Mouse (Mus musculus) kidney, postnatal 25 days (tissue): ENCODE data around the gene Vsig2.

Source experiments
- DNase-seq, 2 experiments: peaks; one replicate each; pipeline ENCODE4 v3.0.0; 2021; ENCODE audit warnings: mixed read lengths in 2 of 2

The Vsig2 gene

GRCm38 (mm10) chr9:37539170-37540025 lies at the start of gene Vsig2:
Vsig2 (plus strand) TSS chr9:37539255.
- no peak for DNase-seq

GRCm38 (mm10) chr9:37489446-37490120 lies 49.5 kb upstream of the Vsig2 start:
- DNase-seq = peak; percentile 42 to 60

- DNase-seq = no peak
Measured at GRCm38 (mm10) chr9:37495761-37496160, 43.3 kb upstream of the Vsig2 start.

- DNase-seq = no peak
Measured at GRCm38 (mm10) chr9:37496325-37496724, 42.7 kb upstream of the Vsig2 start.

GRCm38 (mm10) chr9:37500201-37500600 lies 38.9 kb upstream of the Vsig2 start:
- no peak for DNase-seq

- no peak for DNase-seq
Measured at GRCm38 (mm10) chr9:37501170-37501569, 37.9 kb upstream of the Vsig2 start.

- no peak for DNase-seq
Measured at GRCm38 (mm10) chr9:37504348-37504747, 34.7 kb upstream of the Vsig2 start.

GRCm38 (mm10) chr9:37506023-37506422 lies 33.0 kb upstream of the Vsig2 start:
- DNase-seq = no peak

- DNase-seq = peak in 1 of 2 experiments; percentile 23
Measured at GRCm38 (mm10) chr9:37512097-37512496, 27.0 kb upstream of the Vsig2 start.

GRCm38 (mm10) chr9:37514456-37514855 lies 24.6 kb upstream of the Vsig2 start:
- DNase-seq = no peak

- DNase-seq = no peak
Measured at GRCm38 (mm10) chr9:37517467-37517866, 21.6 kb upstream of the Vsig2 start.

GRCm38 (mm10) chr9:37518991-37519390 lies 20.1 kb upstream of the Vsig2 start:
- DNase-seq = no peak

- DNase-seq = no peak
Measured at GRCm38 (mm10) chr9:37519995-37520394, 19.1 kb upstream of the Vsig2 start.

GRCm38 (mm10) chr9:37525461-37525860 lies 13.6 kb upstream of the Vsig2 start:
- DNase-seq = no peak

- peak; percentile 35 to 46 for DNase-seq
Measured at GRCm38 (mm10) chr9:37526443-37527395, 12.3 kb upstream of the Vsig2 start.

- peak; percentile 89 to 94 for DNase-seq
Measured at GRCm38 (mm10) chr9:37527396-37528224, 11.4 kb upstream of the Vsig2 start, which contains the start of gene Esam. Esam (plus strand) TSS chr9:37528078.

- peak; percentile 27 to 63 for DNase-seq
Measured at GRCm38 (mm10) chr9:37528225-37528970, 10.7 kb upstream of the Vsig2 start.

- peak; percentile 83 to 93 for DNase-seq
Measured at GRCm38 (mm10) chr9:37530031-37530887, 8.8 kb upstream of the Vsig2 start.

- DNase-seq = peak; percentile 93 to 94
Measured at GRCm38 (mm10) chr9:37530888-37531705, 8.0 kb upstream of the Vsig2 start.
